Mouse (Mus musculus) left cerebral cortex, postnatal 36 days (tissue): ENCODE results near the gene Pomt1. TPM values are rescaled to one million over a fixed set of nuclear protein-coding genes. Genes with fewer than 3 reads are reported as not detected.

ENCODE experiments used
- DNase-seq, 2 experiments: peaks; one replicate each; pipeline ENCODE4 v3.0.0; 2021 to 2022; ENCODE audit warnings: low spot score in 2 of 2, mixed read lengths in 1 of 2
- intact Hi-C: fragments of 180-260 bp; cut with DNase I; formaldehyde crosslinking; loops from one replicate; pipeline ENCODE4 v1.15.1; 2025
- total RNA-seq, 2 experiments: library from RNA; stranded (reverse); gene quantifications; 2 replicates each; pipeline ENCODE4 v1.2.3; 2021

The Pomt1 gene
- 10 to 100 TPM; 16.3 to 22.1 TPM for total RNA-seq

DNA sequence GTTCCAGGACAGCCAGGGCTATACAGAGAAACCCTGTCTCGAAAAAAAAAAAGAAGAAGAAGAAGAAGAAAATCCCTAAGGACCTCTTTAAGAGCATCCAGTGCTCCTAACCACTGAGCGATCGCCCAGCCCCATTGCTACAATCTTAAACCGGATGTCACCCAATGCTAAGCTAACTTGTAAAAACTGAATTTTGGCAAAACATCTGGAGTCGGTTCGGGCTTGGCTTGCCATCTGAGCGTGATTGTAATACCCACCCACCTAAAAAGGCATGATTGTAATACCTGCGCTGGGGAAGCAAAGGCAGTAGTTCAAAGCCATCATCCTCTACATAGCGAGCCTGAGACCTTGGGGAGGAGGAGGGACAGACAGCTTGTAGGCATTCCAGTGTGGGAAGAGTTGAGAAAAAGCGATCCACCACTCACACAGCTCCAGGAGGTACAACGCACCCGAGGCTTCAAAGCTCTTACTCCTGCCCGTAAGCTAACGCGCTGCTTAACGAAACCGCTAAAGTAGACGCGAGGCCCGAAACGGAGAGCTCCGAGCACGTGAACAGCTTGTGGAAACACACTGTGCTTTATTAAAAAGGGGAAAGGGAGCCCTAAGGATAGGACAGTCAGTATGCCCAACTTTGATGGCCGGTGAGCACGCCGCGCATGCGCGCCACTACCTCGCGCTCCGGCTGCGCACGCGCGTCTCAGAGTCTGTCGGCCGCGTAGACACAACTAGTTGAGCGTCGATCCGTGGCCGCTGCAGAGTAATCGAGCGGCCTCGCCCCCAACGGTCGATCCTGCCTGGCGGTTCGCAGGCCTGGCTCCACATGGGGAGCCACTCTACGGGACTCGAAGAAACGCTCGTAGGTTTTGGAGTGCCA is at the start of gene Pomt1:
Gene Pomt1, plus strand, starts transcription at position 705 of the 874 bp plus-strand sequence.
- DNase-seq = peak; percentile 90 to 92
- intact Hi-C loops = no loop called here

DNA sequence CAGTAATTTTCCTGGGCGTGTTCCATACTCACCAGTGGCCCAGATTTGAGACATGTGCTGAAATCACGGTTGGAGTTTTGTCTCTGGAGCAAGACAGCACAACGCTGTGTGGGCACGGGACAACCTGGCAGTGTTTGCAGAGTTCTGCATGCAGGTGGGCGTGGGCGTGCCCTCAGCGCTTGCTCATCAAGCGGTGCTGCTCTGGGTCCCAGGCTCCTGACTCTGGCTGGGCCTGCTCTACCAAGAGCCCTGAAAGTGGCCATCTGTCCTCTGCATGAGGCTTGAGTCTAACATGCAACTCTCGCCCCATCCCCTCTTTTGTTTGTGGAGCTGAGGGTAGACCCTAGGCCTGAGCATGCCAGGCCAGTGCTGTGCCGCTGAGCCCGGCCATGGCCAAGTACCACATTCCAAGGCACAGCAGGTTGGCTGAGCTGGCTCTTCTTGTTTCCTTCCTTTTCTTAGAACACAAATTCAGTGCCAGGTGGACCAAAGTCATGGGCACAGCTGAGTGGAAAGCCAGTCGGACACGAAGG is 49.3 kb upstream of the Pomt1 start:
- intact Hi-C loops = loop anchor here (5.0 kb wide), 1 partner anchor 35 kb away; the partner anchor contains the start of gene Prrc2b
- peak; percentile 79 to 87 for DNase-seq

DNA sequence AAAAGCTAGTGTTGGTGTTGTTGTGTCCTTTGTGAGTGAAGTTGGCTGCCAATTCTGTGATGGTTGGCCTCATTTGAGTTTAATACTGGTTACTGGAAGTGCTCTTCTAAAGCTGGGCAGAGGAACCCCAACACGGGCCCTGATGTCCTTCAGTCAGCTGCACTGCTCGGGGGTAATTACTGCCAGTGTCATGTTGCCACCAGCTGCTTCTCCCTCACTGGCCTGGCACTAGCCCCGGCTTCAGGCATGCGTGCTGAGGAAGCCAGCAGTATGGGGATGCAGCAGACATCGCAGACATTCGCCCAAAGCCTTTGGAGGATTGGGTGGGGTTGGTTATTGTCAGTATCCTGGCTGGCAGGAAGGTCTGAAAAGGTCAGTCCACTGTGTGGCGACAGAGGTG is 48.7 kb upstream of the Pomt1 start:
- DNase-seq = no peak
- intact Hi-C loops = loop anchor here (5.0 kb wide), 1 partner anchor 35 kb away; the partner anchor contains the start of gene Prrc2b

DNA sequence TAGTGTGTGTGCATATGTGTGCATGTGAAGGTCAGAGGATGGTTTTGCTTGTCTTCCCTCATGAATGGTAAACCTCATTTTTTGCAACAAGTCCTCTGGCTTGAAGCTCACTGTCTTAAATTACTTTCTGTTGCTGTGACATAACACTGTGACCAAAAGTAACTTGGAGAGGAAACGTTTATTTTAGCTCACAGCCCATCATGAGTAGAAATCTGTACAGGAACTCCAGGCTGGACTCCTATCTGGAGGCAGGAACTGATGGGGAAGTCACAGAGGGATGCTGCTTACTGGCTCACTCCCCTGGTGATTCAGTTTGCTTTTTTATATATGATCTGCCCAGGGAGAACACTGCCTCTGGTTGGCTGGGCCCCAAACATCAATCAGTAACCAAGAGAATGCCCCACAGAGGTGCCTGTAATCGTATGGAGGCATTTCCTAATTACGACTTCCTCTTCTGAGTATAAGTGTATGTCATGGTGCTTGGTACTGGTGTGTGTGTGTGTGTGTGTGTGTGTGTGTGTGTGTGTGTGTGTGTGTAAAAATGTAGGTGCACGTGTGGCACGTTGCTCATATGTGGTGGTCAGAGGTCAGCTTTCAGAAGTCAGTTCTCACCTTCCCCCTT is 47.2 kb upstream of the Pomt1 start:
- DNase-seq = no peak
- intact Hi-C loops = loop anchor here (5.0 kb wide), 1 partner anchor 37 kb away; the partner anchor contains the start of gene Prrc2b

DNA sequence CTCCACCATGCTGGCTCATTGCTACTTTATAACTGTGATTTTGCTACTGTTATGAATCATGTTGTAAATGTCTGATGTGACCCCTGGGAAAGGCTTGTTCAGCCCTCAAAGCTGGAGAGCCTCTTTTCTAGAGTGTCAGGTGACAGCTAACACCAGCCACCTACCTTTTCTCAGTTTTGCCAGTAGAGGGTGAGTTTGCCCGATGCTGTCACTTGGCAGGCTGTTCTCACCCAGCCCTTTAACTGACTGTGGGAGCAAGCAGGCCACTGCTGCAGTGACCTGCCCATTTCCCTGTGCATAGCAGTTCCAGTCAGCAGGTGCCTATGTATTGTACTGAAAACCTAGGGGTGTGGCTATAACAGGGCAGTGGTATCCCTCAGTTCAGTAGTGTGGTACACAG is 45.8 kb upstream of the Pomt1 start:
- intact Hi-C loops = no loop called here
- no peak for DNase-seq

DNA sequence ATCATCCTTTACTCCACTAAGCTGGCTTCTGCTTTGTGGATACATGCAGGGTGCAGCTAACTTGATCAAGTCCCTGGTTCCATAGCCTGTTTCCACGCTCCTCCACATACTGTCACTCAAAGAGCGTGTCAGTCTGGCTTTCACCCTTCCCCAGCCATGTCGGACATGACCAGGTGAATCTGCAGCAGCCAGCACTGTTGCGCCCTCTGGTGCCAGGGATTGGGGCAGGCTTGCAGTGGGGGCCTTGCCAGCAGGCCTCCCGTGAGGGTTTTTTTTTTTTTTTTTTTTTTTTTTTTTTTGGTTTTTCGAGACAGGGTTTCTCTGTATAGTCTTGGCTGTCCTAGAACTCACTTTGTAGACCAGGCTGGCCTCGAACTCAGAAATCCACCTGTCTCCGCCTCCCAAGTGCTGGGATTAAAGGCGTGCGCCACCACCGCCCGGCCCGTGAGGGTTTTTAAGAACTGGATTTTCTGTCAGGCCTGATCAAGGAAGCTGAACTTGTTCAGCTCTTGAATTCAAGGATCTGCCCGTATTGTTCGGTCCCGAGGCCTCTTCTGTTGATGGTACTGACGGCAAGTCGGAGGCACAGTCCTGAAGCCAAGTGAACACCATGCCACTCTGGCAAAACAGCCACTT is 44.4 kb upstream of the Pomt1 start:
- DNase-seq = no peak
- intact Hi-C loops = no loop called here

DNA sequence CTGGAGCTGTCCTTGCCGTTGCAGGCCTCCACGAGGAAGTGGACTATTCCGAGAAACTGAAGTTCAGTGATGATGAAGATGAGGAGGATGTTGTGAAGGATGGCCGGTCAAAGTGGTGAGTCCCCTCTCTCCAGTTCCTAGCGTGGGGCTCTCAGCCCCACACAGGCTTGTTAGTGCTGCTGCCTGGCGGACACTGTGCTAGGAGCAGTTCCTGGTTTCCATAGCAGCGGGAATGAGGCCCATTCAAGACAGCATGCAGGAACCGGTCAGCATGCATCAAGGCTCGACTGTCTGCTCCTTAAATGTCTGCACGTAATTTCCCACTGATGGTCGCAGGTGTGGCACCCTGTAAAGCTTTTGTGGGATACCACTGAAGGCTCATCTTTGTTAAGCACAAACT is 37.4 kb upstream of the Pomt1 start:
- no peak for DNase-seq
- intact Hi-C loops = no loop called here

DNA sequence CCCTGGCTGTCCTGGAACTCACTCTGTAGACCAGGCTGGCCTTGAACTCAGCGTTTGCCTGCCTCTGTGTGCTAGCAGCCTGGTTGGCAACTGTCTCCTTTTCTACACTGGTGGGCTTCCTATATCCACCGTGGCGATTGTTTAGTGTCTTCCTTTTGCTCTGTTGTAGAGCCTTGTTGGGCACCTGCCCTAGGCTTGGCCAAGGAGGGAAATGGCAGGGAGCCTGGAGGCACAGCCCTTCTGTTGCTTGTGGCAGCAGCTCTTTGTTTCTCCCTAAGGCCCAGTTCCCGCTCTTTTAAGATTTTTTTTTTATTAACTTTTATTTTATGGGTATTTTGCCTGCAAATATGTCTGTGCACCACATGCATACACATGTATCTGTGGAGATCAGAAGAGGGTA is 36.4 kb upstream of the Pomt1 start:
- no peak for DNase-seq
- intact Hi-C loops = no loop called here

DNA sequence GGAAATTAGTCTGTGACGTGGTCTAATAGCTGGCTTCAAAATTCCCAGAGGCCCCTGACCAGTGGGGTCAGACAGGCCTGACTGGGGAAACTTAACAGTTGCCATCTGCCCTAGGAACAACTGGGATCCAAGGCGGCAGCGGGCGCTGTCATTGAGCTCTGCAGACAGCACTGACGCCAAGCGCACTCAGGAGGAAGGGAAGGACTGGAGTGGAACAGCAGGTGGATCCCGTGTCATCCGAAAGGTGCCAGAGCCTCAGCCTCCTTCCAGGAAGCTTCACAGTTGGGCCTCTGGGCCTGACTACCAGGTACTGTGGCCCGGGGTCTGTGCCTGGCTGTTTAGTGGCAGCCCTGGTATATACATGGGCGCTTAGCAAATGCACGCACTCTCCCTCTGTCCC is 35.7 kb upstream of the Pomt1 start:
- intact Hi-C loops = no loop called here
- no peak for DNase-seq

DNA sequence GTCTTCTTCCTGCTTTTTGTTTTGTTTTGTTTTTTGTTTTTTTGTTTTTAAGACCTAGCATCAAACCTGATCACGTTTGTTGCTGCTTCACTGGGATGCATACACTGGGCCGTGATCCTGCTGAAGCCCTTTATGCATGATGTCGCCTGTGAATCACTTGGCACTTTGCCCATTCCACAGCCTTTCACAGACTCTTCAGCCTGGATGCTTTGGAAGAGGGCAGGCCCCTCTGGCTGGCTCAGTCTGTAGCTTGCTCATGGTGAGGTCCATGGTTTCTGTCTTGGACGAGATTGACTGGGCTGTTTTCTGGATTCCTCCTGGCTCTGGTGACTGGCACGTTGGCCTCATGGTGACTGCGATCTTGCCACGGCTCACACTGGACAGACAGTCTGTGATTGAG is 34.9 kb upstream of the Pomt1 start:
- DNase-seq = no peak
- intact Hi-C loops = no loop called here

DNA sequence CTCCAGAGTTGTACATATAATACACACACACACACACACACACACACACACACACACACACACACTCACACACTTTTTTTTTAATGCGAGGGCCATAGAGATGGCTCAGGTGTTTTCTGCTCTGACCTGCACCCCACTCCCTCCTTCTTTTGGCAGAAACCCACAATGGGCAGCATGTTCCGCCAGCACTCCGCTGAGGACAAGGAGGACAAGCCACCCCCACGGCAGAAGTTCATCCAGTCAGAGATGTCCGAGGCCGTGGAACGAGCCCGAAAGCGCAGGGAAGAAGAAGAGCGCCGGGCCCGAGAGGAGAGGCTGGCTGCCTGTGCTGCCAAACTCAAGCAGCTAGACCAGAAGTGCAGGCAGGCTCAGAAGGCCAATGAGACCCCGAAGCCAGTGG is 32.5 kb upstream of the Pomt1 start:
- DNase-seq = no peak
- intact Hi-C loops = no loop called here

DNA sequence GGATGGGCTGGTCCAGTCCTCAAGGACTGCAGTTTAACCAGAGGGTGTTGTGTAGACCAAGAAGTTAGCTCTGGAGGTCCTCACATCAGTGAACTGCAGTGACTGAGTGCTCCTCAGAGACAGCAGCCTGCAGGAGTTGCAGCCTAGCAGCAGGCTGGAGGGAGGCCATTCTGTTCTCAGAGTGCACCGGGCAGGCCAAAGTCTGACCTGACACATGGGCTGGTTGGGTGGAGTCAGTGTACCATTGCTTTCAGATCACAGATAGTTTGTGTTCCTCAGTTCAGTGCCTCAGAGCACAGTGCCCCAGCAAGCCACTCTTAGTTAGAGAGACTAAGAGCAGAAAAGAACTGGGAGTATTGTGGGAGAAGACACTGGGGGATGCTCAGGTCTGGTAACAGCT is 28.7 kb upstream of the Pomt1 start:
- no peak for DNase-seq
- intact Hi-C loops = no loop called here

DNA sequence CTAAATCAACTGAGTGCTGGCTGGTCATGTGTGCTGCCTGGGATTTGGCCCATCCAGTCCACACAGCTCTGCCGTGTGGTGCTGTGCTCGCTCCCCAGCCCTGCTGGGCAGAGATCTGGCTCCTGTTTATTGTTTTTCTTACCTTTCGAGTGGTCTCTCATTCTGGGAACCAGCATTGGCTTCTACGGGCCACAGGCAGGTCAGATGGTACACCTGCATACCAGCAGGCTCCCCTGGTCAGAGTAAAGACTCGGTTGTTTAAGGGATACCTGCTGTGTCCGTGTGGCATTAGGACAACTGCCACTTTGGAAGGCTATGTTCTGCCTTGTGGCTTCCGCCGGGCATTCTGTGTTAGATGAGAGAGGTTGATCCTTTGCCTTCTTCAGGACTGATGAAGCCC is 24.7 kb upstream of the Pomt1 start:
- intact Hi-C loops = no loop called here
- DNase-seq = no peak

DNA sequence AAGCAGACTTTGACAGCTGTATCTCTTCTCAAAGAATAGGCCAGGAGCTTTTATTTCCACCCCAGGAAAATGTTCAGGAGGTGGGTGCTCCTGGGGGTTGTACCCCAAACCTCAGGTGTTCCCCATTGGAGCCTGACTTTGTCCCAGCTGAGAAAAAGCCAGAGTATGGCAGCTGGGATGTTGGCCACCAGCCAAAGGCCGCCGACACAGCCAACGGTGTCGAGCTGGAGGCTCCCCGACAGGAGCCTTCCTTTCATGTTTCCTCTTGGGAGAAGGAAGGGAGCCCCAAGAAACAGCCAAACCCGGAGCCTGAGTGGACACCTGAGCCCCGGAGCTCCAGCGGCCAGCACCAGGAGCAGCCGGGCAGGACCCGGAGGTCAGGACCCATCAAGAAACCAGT is 23.4 kb upstream of the Pomt1 start:
- DNase-seq = no peak
- intact Hi-C loops = no loop called here

DNA sequence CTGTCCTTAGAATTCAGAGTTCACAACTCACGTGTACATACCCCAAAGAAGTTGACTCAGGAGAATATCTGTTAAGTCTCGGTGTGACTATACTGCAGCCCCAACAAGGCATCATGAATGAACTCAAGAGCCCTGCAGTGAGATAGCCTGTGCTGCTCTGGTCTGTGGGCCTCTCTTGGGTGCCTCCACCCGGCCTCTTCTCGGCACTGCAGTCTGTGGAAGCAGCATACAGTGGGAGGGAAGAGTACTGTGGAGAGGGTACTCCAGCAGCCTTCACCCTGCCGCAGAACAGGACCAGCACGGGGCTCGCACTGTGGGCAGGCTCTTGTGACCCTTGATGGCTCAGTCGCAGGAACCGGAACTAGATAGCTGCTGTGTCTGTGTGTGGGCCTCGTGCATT is 20.8 kb upstream of the Pomt1 start:
- intact Hi-C loops = no loop called here

DNA sequence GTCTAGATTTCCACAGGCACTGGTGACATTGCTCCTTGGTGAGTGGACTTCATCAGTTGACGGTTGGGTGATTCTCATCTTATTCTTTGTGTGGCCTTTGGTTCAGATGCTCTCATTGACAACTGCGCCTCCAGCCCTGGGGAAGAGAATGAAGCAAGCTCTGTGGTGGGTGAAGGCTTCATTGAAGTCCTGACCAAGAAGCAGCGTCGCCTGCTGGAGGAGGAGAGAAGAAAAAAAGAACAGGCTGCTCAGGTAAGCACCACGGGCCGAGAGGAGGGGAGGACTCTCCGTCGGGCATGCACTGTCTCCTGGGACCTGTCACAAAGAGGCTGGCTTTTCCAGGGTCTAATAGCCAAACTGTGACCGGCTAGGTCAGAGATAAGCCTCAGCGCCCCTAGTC is 19.9 kb upstream of the Pomt1 start:
- no peak for DNase-seq
- intact Hi-C loops = no loop called here

More for the DNA sequence above, 20.8 kb upstream of the Pomt1 start:
- no peak for DNase-seq

DNA sequence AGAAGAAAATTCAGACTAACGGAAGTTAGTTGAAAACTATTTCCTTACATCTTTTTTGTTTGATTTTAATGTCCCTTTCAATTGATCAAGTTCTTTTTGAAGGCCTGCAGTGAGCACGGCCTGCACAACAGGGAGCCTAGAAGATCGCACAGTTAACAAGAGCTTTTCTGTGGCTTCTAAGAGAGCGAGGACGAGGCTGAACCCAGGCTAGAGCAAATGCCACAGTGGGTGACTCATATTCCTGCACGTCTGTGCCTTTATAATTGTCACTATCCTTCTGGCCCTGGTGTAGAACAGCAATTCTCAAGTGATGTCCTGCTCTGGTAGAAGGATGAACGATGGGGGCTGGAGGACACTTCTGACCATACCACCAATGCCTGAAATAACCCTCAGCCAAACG is 18.7 kb upstream of the Pomt1 start:
- DNase-seq = no peak
- intact Hi-C loops = no loop called here

DNA sequence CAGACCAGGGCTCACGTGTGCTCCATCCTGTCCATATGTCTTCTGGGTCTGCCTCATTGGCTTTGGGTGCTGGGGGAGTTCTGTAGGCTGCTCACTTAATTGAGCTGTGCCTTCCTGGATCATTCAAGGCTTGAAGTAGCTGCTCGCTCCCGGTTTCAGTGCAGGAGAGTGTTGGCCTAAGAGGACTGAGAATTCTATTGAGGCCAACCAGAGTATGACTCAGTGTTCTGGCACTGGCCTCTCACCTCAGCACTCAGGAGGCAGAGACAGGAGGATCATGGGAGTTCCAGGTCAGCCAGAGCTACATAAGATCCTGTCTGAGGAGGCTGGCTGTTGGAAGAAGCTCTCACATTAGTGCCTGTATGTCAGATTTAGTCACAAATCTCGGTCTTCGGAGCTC is 18.3 kb upstream of the Pomt1 start:
- DNase-seq = no peak
- intact Hi-C loops = no loop called here

DNA sequence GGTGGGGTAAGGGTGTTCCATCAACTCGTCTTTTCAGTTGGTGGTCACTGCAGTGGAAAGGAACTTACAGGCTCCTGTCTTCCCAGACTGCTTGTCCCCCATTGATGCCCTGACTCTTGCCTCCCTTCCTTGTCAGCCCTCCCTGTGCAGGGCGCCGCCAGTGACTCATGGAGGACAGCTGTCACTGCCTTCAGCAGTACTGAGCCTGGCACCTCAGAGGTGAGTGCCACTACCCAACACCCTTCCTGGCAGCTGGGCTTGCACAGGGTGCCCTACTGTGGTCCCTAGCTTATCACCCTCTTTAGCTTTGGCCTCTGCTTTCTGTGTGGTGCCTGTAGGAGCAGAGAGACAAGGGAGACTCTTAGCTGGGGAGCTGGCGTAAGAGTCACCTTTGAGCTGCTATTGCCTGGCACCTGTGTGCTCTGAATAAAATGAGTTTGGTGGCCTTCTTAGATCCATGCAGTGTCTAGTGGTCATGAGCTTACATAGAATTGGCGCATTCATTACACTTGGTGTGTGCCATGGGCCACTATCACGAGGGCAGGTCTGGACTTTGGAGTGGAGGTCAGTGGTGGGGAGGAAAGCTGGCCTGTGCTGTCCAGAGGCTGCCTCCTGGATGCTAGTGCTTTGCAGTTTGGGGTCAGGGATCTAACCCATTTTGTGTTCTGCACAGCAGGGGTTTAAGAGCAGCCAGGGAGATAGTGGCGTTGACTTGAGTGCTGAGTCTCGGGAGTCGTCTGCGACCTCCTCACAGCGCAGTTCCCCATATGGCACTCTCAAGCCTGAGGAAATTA is 17.7 kb upstream of the Pomt1 start:
- DNase-seq = no peak
- intact Hi-C loops = no loop called here

DNA sequence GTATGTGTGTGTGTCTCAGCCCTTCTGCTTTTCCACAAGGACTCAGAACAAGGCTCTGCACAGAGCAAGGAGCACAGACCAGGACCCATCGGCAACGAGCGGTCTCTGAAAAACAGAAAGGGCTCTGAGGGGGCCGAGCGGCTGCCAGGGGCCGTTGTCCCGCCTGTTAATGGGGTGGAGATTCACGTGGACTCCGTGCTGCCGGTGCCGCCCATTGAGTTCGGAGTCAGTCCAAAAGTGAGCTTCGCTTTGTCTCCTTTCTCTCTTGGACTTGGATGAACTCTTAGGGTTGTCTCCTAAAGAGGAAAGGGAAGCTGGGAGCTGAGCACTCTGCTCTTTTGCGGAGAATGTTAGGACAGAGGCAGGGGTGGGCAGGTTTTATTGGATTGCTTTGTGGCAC is 16.9 kb upstream of the Pomt1 start:
- intact Hi-C loops = no loop called here
- DNase-seq = no peak
